Mouse (Mus musculus) adrenal gland, postnatal 14 days (tissue): Measurements from ENCODE around the gene Hmg20a. TPM values are rescaled to one million over a fixed set of nuclear protein-coding genes. Genes with fewer than 3 reads are reported as not detected.

Experiments used
- DNase-seq: peaks from one replicate; pipeline ENCODE4 v3.0.0; 2021; ENCODE audit warnings: mixed read lengths
- total RNA-seq: library from RNA; stranded (reverse); gene quantifications from 2 replicates; pipeline ENCODE4 v1.2.3, GENCODE M21; 2021

Hmg20a gene
- total RNA-seq, 1 experiment from 2014 or later: 33.3 TPM

- peak; percentile 93 for DNase-seq
Observed at GRCm38 (mm10) chr9:56497181-56497864, 78.9 kb downstream of the Hmg20a start.

DNA sequence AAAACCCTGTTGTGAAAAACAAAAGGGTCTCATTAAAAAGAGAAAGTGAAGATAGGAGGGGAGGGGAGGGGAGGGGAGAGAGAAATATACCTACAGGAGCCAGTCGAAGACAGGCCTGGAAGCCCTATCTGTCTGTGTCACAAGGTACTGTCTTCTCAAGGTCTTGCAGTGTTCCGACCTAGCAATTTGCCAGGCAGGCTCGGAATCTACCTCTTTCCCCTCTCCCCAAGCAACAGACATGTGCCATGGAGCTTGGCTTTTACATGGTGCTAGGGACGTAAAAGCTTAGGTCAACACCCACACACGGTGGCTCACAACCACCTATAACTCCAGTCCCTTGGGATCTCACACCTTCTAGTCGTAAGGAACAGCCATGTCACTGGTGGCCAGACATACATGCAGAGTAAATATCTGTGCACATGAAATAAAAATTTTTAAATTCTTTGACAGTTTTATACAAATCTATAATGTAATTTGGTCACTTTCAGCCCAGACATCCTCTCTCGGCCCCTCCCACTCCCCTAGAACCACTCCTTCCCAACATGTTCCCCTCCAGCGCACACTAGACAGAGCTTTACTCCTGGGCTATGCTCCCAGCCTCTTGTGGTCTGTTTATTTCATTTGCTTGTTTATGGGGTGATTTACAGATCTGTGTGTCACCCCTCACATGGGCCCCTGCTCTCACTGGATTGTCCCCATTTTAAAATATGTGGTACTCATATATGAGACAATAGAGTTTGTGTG lies 81.1 kb downstream of the Hmg20a start:
- DNase-seq: no peak

GRCm38 (mm10) chr9:56500893-56501590 lies 82.6 kb downstream of the Hmg20a start:
- no peak for DNase-seq

DNA sequence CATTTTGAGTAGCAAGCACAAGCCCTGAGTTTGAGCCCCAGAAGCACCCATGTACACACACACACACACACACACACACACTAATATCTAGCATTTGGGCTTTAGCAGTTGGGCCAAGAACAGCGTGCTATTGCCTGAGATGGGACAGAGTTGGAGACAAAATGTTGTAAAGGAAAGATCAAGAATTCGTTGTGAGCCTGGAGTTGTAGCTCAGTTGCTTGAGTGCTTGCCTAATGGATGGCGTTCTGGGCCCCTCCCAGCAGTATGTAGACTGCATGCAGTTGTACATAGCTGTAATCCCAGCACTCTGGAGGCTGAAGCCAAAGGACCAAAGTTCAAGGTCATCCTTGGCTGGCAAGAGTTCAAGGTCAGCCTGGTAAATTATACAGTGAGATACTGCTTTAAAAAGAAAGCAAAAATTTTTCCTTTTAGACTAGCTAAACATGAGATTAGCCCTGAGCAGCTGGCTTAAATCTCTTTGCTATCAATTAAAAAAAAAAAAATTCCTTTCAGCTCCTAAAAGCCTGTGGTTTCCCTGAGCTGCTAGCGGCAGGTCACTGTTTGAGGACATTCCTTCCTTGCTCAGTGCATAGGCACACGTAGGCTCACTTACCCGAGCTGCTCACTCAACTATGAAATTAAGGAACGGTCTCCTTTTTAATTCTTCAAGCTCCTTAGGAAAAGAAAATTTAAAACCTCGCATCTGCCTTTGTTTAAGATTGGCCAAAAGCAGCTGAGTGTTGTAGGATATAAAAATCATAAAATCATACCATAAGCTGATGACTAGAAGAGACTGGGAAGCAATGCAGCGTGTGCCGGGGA lies 83.5 kb downstream of the Hmg20a start:
- peak; percentile 76 for DNase-seq

DNA sequence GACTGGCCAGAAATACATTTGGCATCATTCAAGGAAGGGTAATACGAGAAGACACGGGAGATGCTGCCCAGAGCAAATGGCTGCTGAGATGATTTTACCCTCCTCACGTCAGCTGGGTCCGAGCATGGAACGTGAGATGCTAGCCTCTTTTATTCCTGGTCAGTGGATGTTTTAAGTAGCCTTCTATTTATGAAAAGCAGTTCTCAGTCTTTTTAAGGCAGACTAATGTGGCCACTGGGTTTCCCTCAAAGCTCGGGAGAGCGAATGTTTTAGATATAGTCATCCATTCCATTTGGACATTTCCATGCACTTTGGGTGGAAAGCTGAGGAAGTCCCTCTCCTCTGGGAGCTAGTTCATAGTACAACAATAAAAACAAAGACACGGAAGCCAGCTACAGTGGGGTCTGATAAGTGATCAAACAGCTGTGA lies 84.1 kb downstream of the Hmg20a start:
- no peak for DNase-seq

GRCm38 (mm10) chr9:56503621-56504500 lies 85.5 kb downstream of the Hmg20a start:
- no peak for DNase-seq

- DNase-seq: no peak
Observed at GRCm38 (mm10) chr9:56504511-56504910, 86.1 kb downstream of the Hmg20a start.

DNA sequence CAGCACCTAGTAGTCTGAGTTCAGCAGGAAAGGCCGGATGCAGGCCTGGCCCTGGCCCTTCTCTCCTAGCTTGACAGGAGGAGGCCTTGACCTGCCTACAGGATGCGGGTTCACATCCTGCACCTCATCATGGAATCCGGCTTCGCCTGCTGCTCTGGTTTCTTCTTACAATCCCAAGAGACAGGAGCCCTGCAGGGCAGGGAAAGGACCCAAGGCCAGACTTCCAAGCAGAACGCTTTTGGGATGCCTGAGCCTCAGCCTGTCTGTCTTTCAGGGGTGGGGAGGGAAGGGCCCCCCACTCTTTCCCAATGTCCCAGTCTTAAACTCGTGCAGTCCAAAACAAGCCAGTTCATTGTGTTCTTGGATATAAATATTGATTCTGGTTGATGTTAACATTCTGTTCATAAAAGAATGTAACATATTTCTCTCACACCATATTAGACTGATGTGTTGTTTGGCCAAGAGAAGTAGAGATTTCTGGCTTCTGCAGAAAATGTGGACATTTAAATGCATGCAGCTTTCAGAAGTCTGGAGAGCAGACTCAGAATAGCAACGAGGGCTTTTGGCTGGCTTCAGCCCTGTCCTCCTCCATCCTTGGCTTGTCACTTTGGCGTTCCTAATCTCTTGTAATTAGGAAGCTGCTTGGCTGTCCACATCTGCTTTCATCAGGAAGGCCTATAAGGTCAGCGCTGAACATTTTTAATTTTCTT lies 86.8 kb downstream of the Hmg20a start:
- peak; percentile 56 for DNase-seq

DNA sequence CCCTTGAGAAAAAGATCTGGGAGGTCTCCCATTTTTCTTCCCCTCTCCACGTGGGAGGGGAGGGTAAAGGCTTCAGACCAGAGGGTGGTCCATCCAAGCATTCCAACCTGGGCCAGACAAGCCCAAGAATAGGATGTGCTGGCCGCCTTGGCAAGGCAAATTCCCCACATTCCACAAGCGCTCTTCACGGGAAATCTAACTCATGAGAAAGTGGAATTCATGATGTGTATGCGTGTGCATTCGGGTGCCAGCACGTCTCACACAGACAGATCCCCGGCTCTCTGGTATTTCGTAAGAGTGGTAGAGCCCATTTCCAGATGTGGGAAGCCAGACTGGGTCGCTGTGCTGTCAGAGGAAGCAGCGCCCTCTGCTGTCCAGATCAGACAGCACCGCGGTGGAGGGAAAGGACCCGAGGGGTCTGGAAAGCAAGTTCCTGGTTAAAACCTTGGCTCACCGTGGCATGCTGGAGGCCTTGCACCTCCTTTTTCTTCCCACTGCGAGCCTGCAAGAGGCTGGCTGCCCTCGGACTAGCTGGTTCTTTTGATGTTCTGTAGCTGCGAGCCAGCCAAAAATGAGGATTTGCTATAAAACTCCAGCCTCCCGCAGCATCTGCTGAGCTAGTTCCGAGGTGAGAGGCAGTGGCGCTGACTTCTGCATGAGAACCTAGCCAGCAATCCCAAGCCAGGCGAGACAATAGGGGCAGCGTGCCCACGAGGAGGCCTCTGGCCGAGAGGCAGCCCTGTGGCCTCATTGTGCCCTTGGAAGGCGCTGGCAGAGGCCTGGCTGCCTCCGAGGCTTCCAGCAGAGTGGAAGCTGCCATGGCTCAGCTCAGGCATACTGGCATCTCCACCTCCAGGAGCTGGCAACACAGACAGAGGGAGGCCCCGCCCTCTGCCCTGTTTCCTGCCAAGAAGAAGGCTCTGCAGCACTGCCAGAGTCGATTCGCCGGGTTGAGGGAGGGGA lies 87.7 kb downstream of the Hmg20a start:
- peak; percentile 96 for DNase-seq

DNA sequence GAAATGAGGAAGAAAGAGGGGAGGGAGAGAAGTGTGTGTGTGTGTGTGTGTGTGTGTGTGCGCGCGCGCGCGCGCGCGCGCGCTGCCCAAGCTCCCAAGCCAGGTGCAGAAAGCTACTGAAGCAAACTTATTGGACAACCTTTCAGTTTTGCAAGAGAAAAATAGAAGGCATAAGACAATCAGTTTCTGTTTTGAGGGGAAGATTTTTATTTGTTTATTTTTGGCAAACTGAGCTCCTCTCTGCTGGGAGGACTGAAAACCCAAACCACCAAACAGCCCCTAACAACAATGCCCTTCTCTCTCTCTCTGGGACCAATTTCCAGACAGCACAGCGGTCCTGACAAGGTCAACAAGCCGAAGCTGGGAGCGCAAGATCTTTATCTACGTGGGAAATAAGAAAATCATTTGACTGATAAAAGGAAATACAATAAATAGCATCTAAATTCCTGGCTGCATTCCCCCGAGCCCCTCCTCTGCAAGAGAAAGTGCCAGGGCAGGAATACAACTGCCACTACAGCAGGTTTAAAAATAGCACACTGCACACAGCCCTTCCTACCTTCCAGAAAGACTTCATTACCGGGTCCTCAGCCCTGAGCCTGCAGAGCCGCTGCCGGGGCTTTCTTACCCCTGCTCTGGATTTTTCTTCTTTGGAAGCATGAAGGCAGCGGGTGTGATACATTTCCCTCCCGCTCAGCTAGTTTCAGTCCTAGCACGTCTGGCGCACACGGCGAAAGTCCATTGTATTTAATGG lies 88.7 kb downstream of the Hmg20a start:
- peak; percentile 39 for DNase-seq

DNA sequence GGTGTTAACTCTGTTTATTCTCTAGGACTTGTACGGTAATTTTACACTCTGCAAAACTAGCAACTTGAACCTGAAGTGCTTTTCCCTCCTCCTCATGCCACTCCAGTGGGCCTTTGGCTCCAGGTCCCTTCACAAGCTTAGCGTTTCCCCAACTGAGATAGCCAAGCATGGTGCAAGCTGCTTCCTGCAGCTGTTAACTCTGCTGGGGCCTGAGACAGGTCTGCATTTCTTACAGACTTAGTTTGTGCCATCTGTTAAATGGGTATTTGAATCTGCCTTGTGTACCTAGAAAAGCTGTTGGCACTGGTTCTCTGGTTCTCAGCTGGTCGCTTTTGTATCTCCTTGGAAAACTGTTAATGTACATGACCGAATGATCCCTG lies 89.3 kb downstream of the Hmg20a start:
- DNase-seq: no peak

DNA sequence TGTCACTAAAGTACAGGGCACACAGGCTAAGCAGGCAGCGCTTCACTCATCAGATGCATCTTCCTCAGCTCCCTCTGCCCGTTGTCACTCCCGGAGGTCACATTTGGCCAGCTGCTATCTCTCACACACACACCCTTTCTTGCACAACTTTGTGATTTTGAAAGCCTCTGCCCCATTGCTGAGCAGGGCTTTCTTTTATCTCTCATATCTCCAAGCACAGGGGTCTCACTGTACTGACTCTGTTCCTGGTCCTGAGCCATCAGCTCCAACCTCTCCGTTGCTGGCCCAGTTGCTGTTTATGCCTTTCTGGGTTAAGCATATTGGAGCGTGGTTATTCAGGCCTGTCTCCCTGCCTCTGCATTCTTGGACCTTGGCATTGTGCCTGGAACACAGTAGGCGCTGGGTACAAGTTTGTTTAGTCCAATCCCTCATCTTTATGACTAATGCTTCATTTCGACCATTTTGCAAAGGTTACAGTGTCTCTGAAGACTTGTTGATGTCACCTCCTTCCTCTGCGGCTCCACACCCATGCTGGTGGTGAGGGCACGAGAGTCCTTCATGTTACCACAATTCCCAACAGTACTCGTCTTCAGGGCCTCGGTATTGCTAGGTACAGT lies 90.5 kb downstream of the Hmg20a start:
- peak; percentile 86 for DNase-seq

- no peak for DNase-seq
Observed at GRCm38 (mm10) chr9:56510281-56510680, 91.9 kb downstream of the Hmg20a start.

DNA sequence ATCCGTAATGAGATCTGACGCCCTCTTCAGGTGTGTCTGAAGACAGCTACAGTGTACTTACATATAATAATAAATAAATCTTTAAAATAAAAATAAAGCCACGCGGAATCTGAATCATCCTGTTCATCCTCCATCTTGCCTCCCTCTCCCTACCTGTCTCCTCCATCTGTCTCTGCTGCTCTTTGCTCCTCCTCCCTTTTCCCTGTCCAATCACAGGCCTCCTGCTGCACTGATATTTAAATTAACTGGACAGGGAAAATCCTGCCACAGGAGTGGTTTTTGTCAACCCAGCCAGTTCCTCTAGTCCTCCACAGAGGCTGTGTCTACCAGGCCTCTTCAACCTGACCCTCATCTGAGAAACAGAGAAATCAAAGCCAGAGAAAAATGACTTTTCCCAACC lies 94.1 kb downstream of the Hmg20a start:
- no peak for DNase-seq

DNA sequence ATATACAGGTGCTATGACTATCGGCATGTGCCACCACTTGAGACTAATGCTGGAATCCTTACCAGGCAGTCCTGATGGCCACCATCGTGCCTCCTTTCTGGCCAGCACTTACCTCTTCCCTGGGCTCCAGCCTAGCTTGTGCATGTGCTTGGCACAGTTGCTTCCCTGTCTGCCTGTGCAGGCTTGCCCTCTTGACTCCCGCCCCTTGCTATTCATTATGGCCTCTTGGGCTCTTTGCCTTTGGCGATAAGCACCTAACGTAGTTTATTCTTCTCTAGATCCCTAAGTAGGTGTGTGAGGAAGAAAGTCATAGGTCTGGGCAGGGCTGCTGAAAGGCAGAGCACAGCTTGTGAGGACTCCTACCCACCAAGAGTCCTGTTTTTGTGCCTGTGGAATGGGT lies 96.7 kb downstream of the Hmg20a start:
- no peak for DNase-seq

DNA sequence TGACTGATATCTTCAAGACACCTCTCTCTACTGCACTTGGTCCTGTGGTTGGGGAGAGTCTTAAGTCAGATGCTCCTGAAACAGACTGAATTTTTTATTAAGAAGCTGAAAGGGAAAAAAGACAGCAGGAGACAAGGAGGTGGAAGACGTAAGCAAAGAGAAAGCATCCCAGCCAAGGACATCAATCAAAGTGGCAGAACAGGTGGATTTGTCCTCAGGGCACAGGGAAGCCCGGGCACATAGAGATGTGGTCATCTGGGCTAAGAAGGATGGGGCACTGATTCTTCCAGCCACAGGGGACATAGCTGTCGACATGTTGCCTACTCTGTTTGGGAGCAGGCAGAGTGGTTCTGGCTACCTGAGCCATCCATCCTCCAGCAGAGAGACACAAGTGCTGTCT lies 97.8 kb downstream of the Hmg20a start:
- no peak for DNase-seq

- peak; percentile 66 for DNase-seq
Observed at GRCm38 (mm10) chr9:56516692-56517263, 98.4 kb downstream of the Hmg20a start.

- DNase-seq: no peak
Observed at GRCm38 (mm10) chr9:56522281-56522680, 103.9 kb downstream of the Hmg20a start.
